Mouse (Mus musculus) induced T-regulatory cell, adult 2 months (primary cell): ENCODE data around the gene Gm45716.

ENCODE experiments used
- DNase-seq: peaks from one replicate; pipeline ENCODE4 v3.0.0-alpha.2; 2012; ENCODE audit warnings: low read depth

Gm45716 gene

GRCm38 (mm10) chr11:90187441-90187840, at the start of gene Gm45716:
Gene Gm45716, plus strand, starts transcription at chr11:90187683.
- DNase-seq: no peak

DNA sequence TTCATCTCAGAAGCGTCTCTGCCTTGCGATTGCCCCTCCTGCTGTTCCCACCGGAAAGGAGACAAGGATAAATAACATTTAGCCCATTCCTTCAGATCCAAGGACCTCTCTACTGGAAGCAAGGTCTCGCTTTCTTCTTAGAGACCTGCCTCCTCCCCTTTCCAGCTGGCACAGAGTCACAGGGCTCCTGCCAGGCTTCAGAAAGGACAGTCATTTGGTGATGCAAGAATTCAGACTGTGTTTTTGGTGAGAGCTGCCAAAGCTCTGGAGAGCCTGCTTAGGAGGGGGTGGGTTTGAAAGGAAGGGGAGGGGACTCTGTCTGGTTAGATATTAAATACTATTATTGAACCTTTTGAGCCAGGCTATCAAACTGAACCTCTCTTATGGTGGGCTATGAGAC, 45.1 kb upstream of the Gm45716 start:
- DNase-seq: no peak

GRCm38 (mm10) chr11:90142936-90143335, 44.5 kb upstream of the Gm45716 start:
- no peak for DNase-seq

DNA sequence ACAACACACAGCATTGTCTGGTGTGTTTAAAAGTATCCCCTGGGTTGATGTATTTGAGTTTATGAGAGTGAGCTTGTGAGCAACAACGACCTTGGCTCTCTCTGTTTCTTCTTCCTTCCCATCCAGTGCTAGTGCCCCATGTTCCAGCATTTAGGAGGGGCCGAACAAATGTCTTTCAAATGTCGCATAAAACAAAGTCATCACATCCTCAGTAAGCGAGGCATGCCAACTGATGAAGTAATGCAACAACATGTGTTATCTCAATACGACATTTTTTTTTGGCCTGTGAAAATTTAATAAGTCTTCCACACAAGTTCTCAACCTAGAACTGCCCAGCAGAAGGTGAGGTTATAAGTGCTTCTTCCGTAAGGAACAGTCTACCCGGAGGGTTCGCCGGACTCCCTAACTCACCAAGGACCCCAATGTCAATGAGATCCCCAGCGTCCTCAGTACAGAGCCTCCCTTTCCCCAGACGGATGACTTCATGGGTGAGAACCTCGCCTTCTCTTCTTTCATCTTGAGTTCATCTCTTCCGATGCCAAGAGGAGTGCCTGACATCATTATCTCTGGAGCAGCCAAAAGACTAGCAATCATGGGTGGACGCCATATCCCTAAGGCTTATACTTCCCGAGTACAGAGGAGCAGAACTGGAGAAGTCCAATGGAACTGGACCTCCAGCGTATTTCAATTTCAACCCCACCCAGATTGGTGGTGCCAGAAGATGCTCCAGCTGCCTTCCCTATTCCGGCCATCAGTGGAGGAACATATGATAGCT, 41.2 kb upstream of the Gm45716 start:
- DNase-seq: no peak

DNA sequence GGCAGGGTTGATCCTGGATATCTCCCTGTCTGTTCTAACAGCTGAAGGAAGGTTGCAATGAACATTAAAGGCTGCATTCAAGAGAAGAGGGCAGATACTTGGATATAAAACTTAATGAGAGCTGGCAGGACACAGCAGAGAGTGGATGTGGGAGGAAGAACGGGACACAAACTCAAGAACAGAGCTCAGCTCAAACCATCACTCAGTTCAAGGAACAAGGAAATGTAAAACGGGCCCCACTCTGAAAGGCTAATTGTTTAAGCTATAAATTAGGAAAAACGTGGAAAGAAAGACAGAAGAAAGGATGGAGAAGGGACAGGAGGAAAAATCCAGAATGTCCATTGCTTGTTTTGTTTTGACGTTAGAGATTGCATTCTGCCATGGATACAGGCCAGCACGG, 32.4 kb upstream of the Gm45716 start:
- DNase-seq: no peak

DNA sequence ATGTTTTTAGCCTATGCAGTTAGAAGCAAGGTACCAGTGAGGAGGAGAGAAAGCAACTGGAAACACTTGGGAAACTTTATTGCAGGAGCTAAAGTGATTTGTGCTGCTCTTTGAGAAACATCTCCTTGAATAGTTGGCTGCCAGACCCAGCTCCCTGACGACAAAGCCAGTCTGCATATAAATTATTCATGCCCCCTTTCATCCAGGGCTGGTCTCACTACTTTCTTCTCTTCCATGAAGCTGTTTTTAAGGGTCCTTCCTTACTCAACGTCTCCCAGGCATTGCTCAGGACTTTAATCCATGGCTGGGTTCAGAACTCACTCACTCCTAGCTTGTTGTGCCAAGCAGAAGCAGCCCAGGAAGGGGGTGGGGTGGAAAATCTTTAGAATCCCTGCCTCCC, 32.0 kb upstream of the Gm45716 start:
- DNase-seq: no peak

DNA sequence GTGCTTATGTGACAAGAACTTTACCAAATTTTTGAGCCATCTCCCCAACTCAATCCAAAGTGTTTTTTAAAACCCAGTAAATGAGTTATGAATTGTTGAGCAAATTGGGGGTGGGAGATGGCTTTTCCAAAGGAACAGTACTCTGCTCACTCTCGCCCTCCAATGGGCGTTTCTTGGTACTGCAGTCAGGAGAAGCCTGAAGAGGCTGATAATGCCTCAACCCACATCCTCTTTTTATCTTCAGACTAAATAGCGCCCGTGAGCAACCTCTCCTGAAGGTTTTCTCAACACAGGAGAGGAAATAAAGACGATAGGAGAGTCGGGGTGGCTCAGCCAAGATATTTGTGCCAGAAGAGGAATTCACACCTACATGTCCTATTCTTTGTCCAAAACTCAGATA, 19.7 kb upstream of the Gm45716 start:
- peak; percentile 34 for DNase-seq

DNA sequence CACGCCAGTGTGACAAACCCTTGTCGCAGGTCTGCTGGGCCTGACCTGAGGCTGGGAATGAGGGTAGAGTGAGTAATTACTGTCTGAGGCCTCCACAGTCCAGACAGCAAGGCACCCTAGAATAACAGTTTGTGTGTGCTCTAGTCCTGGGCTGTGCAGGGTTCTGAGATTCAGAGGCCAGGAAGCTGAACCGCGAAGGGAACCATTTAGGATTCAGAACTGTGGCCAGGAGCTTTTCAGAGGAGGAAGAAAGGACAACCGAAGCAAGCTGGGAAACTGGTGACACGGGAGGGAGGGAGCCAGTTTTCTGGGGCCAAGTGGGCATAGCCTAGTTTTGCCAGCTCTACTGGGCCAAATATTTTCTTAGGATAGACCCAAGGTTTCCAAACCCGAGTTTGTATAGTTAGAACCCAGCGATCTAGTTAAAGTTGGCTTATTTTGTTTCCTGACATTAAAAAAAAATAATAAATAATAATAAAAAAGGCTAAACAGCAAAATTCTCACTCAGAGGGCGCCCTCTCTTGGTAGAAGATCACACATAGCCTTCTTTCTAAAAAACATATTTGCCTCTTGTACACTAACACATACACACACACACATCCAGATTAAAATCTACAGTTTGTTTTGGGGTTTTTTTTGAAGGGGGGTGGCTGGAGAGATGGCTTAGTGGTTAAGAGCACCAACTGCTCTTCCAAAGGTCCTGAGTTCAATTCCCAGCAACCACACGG, 19.0 kb upstream of the Gm45716 start:
- DNase-seq: no peak

DNA sequence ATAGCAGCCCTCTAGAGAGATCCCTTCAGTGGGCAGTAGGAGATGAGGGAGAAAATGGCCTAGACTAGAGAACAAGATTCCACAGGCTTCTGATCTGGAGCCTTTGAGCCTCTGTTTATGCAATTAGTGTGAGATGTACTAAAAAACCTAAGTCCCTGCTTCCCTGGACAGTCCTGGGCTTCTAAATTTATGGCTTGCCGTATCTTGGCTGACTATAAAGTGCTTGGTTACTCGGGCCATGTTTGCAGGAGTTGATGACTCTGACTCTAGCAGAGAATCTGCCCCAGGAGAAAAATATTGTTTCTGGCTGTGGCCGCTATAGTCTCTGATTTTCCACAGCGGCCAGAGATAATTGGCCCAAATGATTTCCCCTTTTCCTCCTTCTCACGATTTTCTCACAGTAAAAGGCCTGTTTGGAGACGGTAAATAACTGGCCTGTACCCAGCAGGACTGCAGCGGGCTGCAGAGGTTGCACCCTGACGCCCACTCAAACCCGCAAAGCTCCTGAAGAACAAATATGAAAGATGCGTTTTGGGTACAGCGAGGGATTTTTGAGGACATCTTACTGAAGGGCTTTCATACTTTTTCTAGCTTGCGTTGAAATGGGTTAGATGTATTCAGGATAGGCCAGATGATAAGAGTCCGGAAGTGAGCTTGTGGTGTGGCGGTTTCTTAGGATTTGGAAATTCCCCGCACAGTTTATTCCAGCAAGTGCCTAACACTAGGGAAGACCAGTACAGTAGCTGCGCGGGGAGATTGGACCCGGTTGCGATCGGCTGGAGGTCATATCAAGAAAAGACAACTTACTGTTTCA, 18.1 kb upstream of the Gm45716 start:
- DNase-seq: no peak

DNA sequence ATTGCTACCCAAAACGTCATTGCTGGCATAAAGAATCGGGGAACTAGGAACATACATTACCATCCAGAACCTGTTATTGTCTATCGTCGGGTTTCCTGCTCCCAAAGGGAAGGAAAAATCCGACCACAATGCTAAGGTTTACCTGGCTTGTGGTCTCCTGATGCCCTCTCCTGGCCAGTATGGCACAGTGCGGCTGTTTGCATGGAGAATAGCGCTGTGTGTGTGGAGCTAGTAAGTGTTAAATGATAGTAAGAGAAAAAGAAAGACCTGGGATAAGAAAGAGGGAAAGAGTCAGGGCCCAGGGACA, 17.5 kb upstream of the Gm45716 start:
- peak; percentile 43 for DNase-seq

GRCm38 (mm10) chr11:90172331-90172730, 15.2 kb upstream of the Gm45716 start:
- DNase-seq: no peak

DNA sequence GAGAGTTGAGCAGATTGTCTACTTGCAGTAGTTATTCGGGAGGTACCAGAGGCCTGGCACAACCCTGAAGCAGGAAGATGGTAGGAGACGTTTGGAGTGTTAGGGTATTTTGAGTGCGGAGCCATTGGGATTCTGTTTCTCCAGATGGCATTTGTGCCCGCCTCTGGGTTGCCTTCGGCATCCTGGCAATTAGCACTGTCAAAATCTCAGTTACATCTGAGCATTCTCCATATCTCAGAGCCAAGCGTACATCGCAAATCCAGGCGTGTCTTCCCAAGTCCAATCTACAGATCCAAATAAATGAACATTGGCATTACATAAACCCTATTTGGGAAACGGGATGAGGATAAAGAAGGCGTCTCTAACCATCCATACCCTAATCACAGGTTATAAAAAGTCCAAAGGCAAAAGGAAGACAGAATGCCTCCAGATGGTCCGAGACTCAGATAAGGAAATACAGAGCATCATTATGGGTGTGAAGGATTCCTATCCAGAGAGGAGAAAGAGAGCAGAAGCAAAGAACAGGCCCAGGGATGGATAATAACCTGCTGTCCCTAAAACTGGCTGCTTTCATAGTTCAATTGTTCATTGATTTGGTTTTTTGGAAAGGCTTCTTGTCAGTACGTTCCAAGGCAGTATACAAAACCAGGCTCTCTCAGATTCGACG, 11.7 kb upstream of the Gm45716 start:
- no peak for DNase-seq

DNA sequence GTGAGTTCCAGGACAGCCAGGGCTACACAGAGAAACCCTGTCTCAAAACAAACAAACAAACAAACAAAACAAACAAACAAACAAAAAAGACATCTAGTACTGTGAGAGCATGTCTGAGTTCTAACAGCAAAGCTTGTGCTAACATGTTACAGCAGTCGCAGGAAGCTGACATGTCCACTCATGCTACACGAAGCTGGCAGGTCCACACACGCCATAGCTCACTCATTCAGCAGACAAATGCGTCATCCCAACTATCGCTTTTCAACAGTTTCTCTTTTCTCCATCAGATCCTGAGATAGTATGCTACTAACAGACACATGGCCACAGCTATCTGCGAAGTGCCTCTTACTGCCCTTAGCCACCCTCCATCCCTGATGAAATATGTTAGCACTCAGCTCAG, 10.1 kb upstream of the Gm45716 start:
- no peak for DNase-seq

GRCm38 (mm10) chr11:90183361-90183760, 4.1 kb upstream of the Gm45716 start:
- peak; percentile 67 for DNase-seq

GRCm38 (mm10) chr11:90184756-90185155, 2.7 kb upstream of the Gm45716 start:
- DNase-seq: no peak

DNA sequence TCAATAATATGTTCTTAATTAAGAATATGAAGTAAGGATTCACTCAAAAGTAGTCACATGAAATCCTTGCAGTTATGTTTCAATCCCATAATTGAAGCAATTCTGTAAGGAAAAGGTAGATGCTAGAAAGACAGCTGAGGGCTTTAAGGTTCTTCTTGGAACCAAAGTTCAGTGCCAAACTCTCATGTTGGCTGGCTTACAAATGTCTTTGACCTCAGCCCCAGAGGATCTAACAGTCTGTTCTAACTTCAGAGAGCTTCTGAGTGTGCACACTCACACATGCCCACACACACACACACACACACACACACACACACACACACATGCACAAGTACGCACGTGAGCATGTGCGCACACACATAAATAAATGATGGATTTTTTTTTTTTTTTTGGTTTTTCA, 2.7 kb downstream of the Gm45716 start:
- no peak for DNase-seq

GRCm38 (mm10) chr11:90194946-90195345, 7.5 kb downstream of the Gm45716 start:
- DNase-seq: no peak

GRCm38 (mm10) chr11:90195756-90196520, 8.5 kb downstream of the Gm45716 start:
- DNase-seq: no peak

GRCm38 (mm10) chr11:90196521-90197215, 9.2 kb downstream of the Gm45716 start:
- DNase-seq: no peak

GRCm38 (mm10) chr11:90198048-90198447, 10.6 kb downstream of the Gm45716 start:
- no peak for DNase-seq

DNA sequence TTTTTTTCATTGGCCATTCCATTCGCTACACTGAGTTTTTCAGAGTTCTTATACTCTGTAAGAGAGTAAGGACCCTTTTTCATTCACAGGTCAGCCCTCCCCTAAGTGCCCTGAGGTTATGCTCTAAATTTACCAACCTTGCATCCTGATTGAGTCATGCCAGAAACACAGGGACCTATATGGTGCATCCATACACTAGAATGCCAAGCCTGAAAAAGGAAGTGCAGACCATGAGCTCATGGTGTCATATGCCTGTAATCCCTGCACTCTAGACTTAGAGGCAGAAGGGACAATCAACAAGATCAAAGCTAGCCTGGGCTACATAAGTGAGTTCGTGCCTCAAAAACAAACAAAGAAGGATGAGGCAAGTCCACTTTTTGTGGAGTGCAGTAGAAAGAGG, 13.3 kb downstream of the Gm45716 start:
- no peak for DNase-seq
